Mouse (Mus musculus): ENCODE results near the gene Olfr455. TPM values are rescaled to one million over a fixed set of nuclear protein-coding genes. Genes with fewer than 3 reads are reported as not detected.
A peak's percentile ranks its signal among the peaks of the same experiment; 100 is the strongest.

Olfr455 gene
- total RNA-seq, 2 experiments from 2014 or later, result not detected

DNA sequence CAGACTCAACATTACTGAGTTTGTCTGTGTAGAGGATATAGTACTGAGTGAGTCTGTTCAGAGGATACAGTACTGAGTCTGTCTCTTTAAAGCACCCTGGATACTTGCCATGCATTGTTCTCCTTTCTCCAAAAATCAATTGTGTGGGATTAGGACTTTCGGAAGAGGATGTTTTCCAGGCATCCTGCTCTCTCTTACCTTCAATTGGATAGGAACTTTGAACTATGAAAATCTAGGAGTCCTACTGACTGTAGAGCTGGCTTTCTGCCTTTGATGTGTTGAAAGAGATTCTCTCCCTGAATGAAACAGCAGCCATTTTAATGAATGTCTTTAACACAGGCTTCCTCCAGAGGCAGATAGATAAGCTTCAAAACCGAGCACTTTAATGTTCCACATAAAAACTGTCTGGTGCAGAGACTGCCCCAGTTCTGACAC is 1.9 kb downstream of the Olfr455 start:
- no peak for TF ChIP-seq CTCF (conservative IDR thresholded peaks at IDR 0.05)
- no peak overlapping the region for H3K27ac ChIP-seq
- no peak for DNase-seq (ENCODE audit: low spot score in 2 of 2)
- H3K4me3 ChIP-seq, result no peak overlapping the region

DNA sequence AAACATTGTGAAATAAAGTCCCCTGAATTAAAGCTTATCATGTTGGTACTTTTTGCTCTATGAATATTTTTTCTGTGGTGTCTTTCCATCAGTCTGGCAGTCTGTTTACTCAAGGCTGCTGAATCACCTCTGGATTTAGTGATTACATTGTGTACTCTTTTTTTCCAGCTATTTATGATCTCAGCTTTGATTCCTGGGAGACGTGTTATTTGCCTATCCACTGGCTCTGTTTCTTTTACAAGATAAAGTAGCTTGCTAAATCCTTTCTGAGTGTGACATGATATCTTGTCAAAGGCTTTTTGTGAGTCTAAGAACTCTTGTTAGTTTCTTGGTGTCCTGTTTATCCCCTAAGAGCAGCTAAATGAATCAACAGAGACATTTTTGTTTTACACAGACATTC is 2.5 kb downstream of the Olfr455 start:
- DNase-seq (ENCODE audit: low spot score in 2 of 2), result no peak
- TF ChIP-seq CTCF (conservative IDR thresholded peaks at IDR 0.05), result no peak
- Histone ChIP-seq H3K27ac (no peak overlapping the region), H3K4me3 (no peak overlapping the region)

DNA sequence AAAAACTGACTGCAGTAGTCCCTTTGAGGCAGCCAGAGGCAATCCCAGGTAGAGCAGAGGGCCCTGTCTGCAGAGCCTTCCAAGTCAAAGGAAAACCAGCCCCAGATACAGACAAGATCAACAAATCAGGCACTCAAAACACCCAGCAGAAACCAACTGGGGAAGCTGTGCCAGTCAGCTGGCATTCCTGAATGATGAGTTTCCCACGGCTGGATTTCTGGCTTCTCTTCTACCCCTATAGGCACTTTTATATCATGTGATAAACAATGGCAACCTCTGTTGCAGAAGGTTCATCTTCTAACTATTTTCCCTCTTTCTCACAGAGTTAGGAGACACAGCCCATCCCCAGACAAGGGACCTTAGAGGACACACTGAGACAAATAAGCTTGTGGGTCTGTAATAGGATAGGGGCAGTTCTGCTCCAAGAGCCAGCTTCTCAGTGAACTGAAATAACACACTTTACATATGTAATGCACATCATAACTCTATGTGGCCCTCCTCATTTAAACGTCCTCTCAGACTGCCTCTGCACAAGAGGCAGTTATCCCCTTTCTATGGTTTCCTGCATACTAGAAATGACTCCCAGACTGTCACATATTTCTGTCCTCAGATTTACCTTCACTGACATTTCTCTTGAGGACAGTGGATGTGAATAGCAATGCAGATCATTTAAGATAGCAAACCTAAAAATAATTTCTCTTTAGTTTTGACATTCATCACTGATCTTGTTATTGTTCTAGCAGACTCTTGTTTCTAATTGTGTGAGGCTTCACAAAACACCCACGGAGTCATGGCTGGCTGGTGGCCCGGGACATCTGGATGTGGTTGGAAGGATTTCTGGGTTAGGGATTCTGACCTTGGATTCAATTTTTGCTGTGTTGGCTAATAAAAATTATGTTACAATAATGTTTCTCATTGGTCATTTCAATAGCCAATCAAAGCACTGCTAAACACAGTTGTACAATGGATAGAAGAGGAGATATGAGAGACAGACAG is 5.1 kb downstream of the Olfr455 start:
- H3K27ac ChIP-seq, result no peak overlapping the region

DNA sequence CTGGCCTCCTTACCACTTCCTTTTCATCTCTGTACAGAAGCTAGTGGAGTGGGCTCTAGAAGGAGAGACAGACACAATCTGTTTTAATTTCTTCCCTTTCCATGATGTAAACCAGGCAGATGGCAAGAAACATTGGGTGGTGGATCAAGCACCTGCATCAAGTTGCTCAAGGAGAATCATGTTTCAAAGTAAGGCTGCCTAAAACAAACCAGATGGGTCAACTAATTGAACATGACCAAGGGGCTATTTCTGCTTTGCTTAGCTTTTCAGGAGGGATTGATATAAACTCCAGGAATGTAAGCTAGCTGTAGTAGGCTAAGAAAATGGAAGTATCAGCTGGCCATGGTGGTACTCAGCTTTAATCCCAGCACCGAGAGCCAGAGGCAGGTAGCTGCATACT is 6.7 kb downstream of the Olfr455 start:
- no peak overlapping the region for H3K4me3 ChIP-seq
- no peak overlapping the region for H3K27ac ChIP-seq
- no peak for DNase-seq (ENCODE audit: low spot score in 2 of 2)
- no peak for TF ChIP-seq CTCF (conservative IDR thresholded peaks at IDR 0.05)

More for the DNA sequence above, 5.1 kb downstream of the Olfr455 start:
- H3K4me3 ChIP-seq, result no peak overlapping the region
- DNase-seq (ENCODE audit: low spot score in 2 of 2), result no peak
- TF ChIP-seq CTCF (conservative IDR thresholded peaks at IDR 0.05), result no peak

DNA sequence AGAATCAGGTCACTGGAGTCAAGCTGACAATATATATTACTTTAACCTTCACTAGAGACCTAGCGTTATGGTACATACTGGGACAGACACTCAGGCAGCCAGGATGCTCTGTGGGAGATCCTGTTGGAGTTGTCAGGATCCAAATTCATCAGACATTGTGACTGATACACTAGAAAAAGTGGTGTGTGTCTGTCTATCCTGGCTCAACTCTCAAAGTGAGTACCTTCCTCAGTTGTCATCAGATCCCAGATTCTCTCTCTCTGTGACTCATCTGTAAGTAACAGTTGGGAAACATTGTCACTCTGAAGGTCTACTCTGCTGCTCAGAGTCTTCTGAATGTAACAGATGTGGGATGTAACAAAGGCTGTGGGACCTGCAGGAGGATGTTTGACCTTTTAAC is 7.7 kb downstream of the Olfr455 start:
- TF ChIP-seq CTCF (conservative IDR thresholded peaks at IDR 0.05), result no peak
- no peak for DNase-seq (ENCODE audit: low spot score in 2 of 2)
- no peak overlapping the region for H3K27ac ChIP-seq

DNA sequence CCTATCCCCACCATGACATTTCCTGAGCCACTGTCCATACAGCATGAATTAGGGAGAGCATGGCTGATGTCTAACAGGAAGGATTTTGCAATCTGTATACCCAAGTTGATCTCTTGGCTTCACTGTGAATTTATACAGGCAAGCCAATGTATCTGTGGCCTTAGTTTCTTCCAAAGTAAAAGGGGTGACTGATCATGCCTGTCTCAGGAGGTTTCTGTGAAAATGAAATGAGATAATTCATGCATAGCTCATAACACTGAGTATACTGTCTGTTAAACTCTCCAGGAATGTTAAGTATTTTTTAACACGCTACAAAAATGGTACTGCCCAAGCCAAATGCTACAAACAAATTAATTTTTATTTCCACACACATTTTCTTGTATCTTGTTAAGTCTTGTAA is 33.9 kb downstream of the Olfr455 start:
- H3K4me3 ChIP-seq, result no peak overlapping the region
- no peak for TF ChIP-seq CTCF (conservative IDR thresholded peaks at IDR 0.05)
- no peak overlapping the region for H3K27ac ChIP-seq
- DNase-seq (ENCODE audit: low spot score in 2 of 2), result no peak

More for the DNA sequence above, 7.7 kb downstream of the Olfr455 start:
- no peak overlapping the region for H3K4me3 ChIP-seq

DNA sequence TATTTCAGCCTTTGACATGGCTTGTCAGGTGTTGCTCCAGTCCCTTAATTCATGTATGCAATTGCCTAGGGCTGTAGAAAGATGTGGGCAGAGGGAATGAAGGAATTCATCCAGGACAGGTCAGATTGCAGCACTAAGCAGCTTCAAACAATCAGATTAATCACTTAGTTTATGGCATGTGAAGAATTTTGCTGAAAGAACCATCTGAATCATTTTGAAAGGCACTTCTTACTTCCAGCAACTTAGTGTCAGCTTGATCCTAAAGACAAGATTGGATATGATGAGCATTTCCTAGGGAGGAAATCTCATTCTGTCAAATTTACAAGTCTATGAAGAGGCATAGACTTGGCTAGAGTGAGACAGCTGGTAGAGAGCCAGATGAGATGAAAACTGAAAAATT is 38.1 kb downstream of the Olfr455 start:
- Histone ChIP-seq H3K4me3 (no peak overlapping the region), H3K27ac (no peak overlapping the region)
- DNase-seq (ENCODE audit: low spot score in 2 of 2), result no peak
- TF ChIP-seq CTCF (conservative IDR thresholded peaks at IDR 0.05), result no peak

DNA sequence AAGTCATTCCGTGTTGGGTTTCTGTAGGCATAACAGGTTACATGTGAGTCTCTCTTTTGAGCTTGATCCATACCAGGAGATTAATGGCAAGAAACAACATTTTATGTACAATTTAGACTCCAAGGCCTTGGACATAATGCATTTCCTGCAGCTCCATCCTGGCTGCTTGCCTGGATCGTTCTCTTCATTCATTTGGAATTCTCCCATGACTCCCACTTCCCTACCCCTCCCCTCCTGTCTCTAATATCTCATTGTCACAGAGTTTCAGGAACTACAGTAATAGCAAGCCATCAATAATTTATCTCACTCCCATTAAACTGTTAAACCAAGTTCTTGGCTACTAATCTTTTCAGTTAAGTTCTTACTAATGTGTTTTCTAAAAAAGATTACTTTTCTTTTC is 43.9 kb downstream of the Olfr455 start:
- no peak for TF ChIP-seq CTCF (conservative IDR thresholded peaks at IDR 0.05)

DNA sequence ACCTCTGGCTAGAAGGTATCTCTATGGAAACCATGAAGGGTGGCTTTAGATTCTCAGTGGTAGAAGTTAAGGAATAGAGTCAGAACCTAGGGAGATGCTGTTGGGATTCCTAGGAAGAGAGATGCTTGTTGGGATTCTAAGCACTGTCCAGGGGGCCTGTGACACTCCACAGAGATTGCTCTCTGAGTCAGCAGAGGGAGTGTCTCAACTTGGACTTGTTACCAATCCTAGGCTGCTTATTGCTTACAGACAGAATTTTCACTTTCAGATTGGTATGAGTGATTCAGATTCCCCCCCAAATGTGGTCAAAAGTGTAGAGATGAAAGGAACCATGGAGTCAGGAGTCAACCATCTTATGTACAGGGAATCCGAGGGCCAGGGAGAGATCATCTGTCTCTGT is 57.7 kb downstream of the Olfr455 start:
- no peak for TF ChIP-seq CTCF (conservative IDR thresholded peaks at IDR 0.05)
- DNase-seq (ENCODE audit: low spot score in 2 of 2), result no peak
- Histone ChIP-seq H3K4me3 (no peak overlapping the region), H3K27ac (no peak overlapping the region)

More for the DNA sequence above, 43.9 kb downstream of the Olfr455 start:
- Histone ChIP-seq H3K27ac (no peak overlapping the region), H3K4me3 (no peak overlapping the region)
- DNase-seq (ENCODE audit: low spot score in 2 of 2), result peak; percentile 7 to 10

DNA sequence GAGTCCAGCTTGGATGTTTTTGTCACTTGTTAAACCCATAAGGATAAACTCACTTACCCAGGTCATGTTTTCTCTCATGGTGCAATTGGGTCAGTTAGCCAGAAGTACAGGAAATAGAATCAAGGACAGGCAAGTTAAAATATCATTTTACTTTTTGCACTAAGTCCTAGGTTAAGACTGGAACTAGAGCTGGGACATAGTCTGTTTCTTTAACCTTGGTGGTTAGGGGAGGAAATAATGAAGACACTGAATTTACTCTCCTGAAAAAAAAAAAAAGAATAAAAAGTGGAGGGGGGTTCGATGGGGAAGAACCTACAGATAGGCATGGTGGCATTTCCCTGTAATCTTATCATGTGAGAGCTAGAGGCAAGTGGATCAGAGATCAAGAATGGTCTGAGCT is 60.3 kb downstream of the Olfr455 start, which contains the start of gene Olfr456:
Gene Olfr456, minus strand, starts transcription at position 101 of the 400 bp plus-strand sequence.
- DNase-seq (ENCODE audit: low spot score in 2 of 2), result no peak
- no peak for TF ChIP-seq CTCF (conservative IDR thresholded peaks at IDR 0.05)
- H3K4me3 ChIP-seq, result no peak within 1 kb of the TSS

More for the DNA sequence above, 60.3 kb downstream of the Olfr455 start, which contains the start of gene Olfr456:
- no peak within 1 kb of the TSS for H3K27ac ChIP-seq

Other genes starting within 250 kb of the Olfr455 start
- gene Fam131b, start 222.9 kb downstream of the Olfr455 start, total RNA-seq (2021), result 10 to 100 TPM; 76.1 to 76.4 TPM
- 10 to 100 TPM; 44.3 to 44.5 TPM for gene Zyx, start 198.0 kb downstream of the Olfr455 start, total RNA-seq (2021)
- not detected for gene Epha1, start 174.3 kb downstream of the Olfr455 start, total RNA-seq (2021)
- gene Tas2r143, start 147.3 kb downstream of the Olfr455 start, total RNA-seq (2021), result not detected
- not detected for gene Tas2r135, start 142.2 kb downstream of the Olfr455 start, total RNA-seq (2021)
- gene Tas2r126, start 113.1 kb downstream of the Olfr455 start, total RNA-seq (2021), result not detected
- not detected for gene Olfr458, start 82.4 kb downstream of the Olfr455 start, total RNA-seq (2021)
- not detected for gene Olfr457, start 71.3 kb downstream of the Olfr455 start, total RNA-seq (2021)
- not detected for gene Olfr456, start 60.4 kb downstream of the Olfr455 start, total RNA-seq (2021)
- not detected for gene Tcaf3, start 50.1 kb upstream of the Olfr455 start, total RNA-seq (2021)
- gene Tcaf2, start 97.7 kb upstream of the Olfr455 start, total RNA-seq (2021), result under 1 TPM; 0.49 to 0.87 TPM
- 100 to 1,000 TPM; 215 to 221 TPM for gene Tcaf1, start 162.5 kb upstream of the Olfr455 start, total RNA-seq (2021)
- not detected for gene Olfr453, start 191.8 kb upstream of the Olfr455 start, total RNA-seq (2021)
- not detected for gene Olfr38, start 208.8 kb upstream of the Olfr455 start, total RNA-seq (2021)
- gene Olfr452, start 237.5 kb upstream of the Olfr455 start, total RNA-seq (2021), result not detected